Mouse (Mus musculus): Measurements from ENCODE around the gene Mlh1.

DNA sequence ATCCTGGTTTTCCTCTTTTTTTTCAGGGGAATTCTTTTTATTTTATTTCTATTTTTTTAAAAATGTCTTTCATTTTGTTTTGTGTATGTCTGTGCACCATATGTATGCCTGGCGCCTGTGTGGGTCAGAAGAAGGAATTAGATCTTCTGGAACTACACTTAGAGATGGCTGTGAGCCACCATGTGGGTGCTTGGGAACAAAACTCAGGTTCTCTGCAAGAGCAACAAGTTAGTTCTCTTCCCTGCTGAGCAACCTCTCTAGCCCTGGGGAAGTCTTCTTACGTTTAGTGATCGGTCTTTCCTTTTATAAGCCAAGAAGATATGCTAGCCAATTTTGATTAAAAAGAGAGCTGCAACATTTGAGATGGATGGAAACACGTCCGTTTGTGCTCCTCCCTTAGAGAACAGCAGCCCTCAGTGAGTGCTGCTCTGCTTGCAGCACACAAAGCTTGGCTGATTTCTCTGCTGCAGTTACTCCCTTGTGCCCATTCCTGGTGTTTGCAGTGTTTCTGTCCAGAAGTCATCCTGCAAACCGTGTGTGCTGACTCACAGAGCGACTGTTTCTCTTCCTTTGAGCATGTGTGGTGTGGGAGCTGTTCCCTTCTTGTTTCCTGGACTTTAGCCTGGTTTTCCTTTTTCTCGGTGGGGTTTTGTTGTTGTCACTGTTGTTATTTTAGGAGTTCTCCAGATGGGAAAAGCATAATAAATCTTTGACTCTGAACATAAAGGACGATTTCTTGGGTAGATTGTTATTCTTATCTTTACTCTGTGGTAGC is 66.8 kb downstream of the Mlh1 start:
- TF ChIP-seq CTCF (conservative IDR thresholded peaks at IDR 0.05; ENCODE audit: low read length) (no peak), POU5F1 (IDR thresholded peaks at IDR 0.05; ENCODE audit: borderline replicate concordance, low read length) (no peak), NANOG (IDR thresholded peaks at IDR 0.05; ENCODE audit: borderline replicate concordance, low read length) (no peak)

Data from E14TG2a.4 (cell line).